10 mouse cellular contexts compared by ENCODE assay signal in genomic region chr2:29731545-29731944, GRCm38 (mm10). TPM values are rescaled to one million over a fixed set of nuclear protein-coding genes. Genes with fewer than 3 reads are reported as not detected.
DNase-seq lines count a peak whose midpoint lies in the region; ATAC-seq lines count a peak whose summit lies in the region.
"Had no signal": no experiment of that assay in that cellular context is flagged by ENCODE, and none has a peak within 500 bp of the region (broad histone marks: within the 10 kb centered on the region; RNA-seq: fewer than 3 reads in every experiment).

No protein-coding gene starts in this region.

- H3K9ac ChIP-seq in intestine, embryonic 16.5 days (ENCODE audit: low read depth, low read length): no peak overlapping the region

- H3K27ac ChIP-seq in intestine, embryonic 16.5 days (ENCODE audit: low read length): no peak overlapping the region

- no peak for ATAC-seq in CD4-positive, CD25-positive, alpha-beta regulatory T cell, adult 4 months
- peak; percentile 51; the same call in 1 of the 2 replicates for ATAC-seq in intestine, embryonic 16.5 days
- peak; percentile 96 for ATAC-seq in megakaryocyte, adult 5-6 weeks (ENCODE audit: poor library complexity, severe bottlenecking)

- H3K4me2 ChIP-seq in intestine, embryonic 16.5 days (ENCODE audit: low read depth, low read length): no peak overlapping the region

- peak; percentile 60 for DNase-seq in CD4-positive, CD25-positive, alpha-beta regulatory T cell, adult 2 months (ENCODE audit: low read depth, low spot score)
- DNase-seq in 416B (ENCODE audit: low read depth): peak; percentile 75
- peak; percentile 15 for DNase-seq in c-Kit-positive CD71-positive TER-119-positive erythroid progenitor cells, embryonic 14.5 days (ENCODE audit: low spot score)
- DNase-seq in right cerebral cortex, postnatal 10 days (ENCODE audit: low spot score in 2 of 2): no peak
- DNase-seq in layer of hippocampus, postnatal 36 days: no peak

- H3K4me1 ChIP-seq in intestine, embryonic 16.5 days (ENCODE audit: control insufficient read depth, insufficient read depth, low read length): no peaks in the 10 kb centered on the region

- peaks cover 16% of the 10 kb centered on the region for H3K36me3 ChIP-seq in intestine, embryonic 16.5 days (ENCODE audit: control insufficient read depth, insufficient read depth, low read length)

- WGBS in intestine, embryonic 16.5 days: 63% methylated on average over 3 of the region's 3 CpGs

- H3K9me3 ChIP-seq in intestine, embryonic 16.5 days (ENCODE audit: control insufficient read depth, low read length): no peaks in the 10 kb centered on the region

- no peaks in the 10 kb centered on the region for H3K27me3 ChIP-seq in intestine, embryonic 16.5 days (replicated peaks; ENCODE audit: control insufficient read depth, insufficient read depth, low read length)

- H3K4me3 ChIP-seq in intestine, embryonic 16.5 days (ENCODE audit: low read length): no peak overlapping the region

RNA-seq across cellular contexts. Expression of gene Gm13420, which starts 19.9 kb away (rescaled TPM):
- polyA plus RNA-seq in CD4-positive, CD25-positive, alpha-beta regulatory T cell, adult 4 months (2017; shearing (Covaris generic)): under 1 TPM in 1 of 2 experiments, not detected in 1; 0.30 TPM
- 0.56 and 0.70 TPM in 2 replicates for polyA plus RNA-seq in intestine, embryonic 16.5 days (2015; fragmentation: Nextera tagmentation; extraction: Ambion mirVana)
- total RNA-seq in megakaryocyte, adult 5-6 weeks (2015): not detected in 2 replicates
- not detected in 2 replicates for total RNA-seq in megakaryocyte, adult 5-6 weeks (2017)
- under 1 TPM; 0.58 to 0.75 TPM for total RNA-seq in layer of hippocampus, postnatal 36 days (2021)
- polyA plus RNA-seq: heart, embryonic 14.5 days had no signal

RNA-seq across cellular contexts. Expression of gene Gm13547, which starts 27.6 kb away (rescaled TPM):
- polyA plus RNA-seq in CD4-positive, CD25-positive, alpha-beta regulatory T cell, adult 4 months (2017; shearing (Covaris generic)): not detected
- 0.66 TPM in 1 of 2 replicates, not detected in the other for polyA plus RNA-seq in intestine, embryonic 16.5 days (2015; fragmentation: Nextera tagmentation; extraction: Ambion mirVana)
- 0.39 TPM in 1 of 2 replicates, not detected in the other for total RNA-seq in megakaryocyte, adult 5-6 weeks (2015)
- not detected in 2 replicates for total RNA-seq in megakaryocyte, adult 5-6 weeks (2017)
- total RNA-seq in layer of hippocampus, postnatal 36 days (2021): not detected
- polyA plus RNA-seq: heart, embryonic 14.5 days; neural tube, embryonic 14.5 days had no signal

RNA-seq across cellular contexts. Expression of gene Coq4, which starts 55.7 kb away (rescaled TPM):
- 10 to 100 TPM in 1 of 2 experiments, 1 to 10 TPM in 1; 5.0 to 11.6 TPM for polyA plus RNA-seq in CD4-positive, CD25-positive, alpha-beta regulatory T cell, adult 4 months (2017; shearing (Covaris generic))
- polyA plus RNA-seq in intestine, embryonic 16.5 days (2015; fragmentation: Nextera tagmentation; extraction: Ambion mirVana): 60.0 and 64.5 TPM in 2 replicates
- total RNA-seq in megakaryocyte, adult 5-6 weeks (2015): 3.5 and 4.6 TPM in 2 replicates
- total RNA-seq in megakaryocyte, adult 5-6 weeks (2017): 1.5 and 2.9 TPM in 2 replicates
- total RNA-seq in layer of hippocampus, postnatal 36 days (2021): 10 to 100 TPM; 23.3 to 28.9 TPM

RNA-seq across cellular contexts. Expression of gene Trub2, which starts 56.8 kb away (rescaled TPM):
- 10 to 100 TPM; 20.3 to 34.2 TPM for polyA plus RNA-seq in CD4-positive, CD25-positive, alpha-beta regulatory T cell, adult 4 months (2017; shearing (Covaris generic))
- 37.5 and 38.0 TPM in 2 replicates for polyA plus RNA-seq in intestine, embryonic 16.5 days (2015; fragmentation: Nextera tagmentation; extraction: Ambion mirVana)
- total RNA-seq in megakaryocyte, adult 5-6 weeks (2015): 13.7 and 16.1 TPM in 2 replicates
- total RNA-seq in megakaryocyte, adult 5-6 weeks (2017): 21.3 and 33.2 TPM in 2 replicates
- 10 to 100 TPM; 39.9 to 46.6 TPM for total RNA-seq in layer of hippocampus, postnatal 36 days (2021)

Comparison
In these comparisons a context has a peak if more than half of its experiments do, and no peak if none do; other contexts are left out.
1. DNase-seq: peak in CD4-positive, CD25-positive, alpha-beta regulatory T cell, adult 2 months (single experiment), 416B (single experiment) and c-Kit-positive CD71-positive TER-119-positive erythroid progenitor cells, embryonic 14.5 days (single experiment); none in right cerebral cortex, postnatal 10 days (0 of 2) and layer of hippocampus, postnatal 36 days (0 of 2).
2. RNA of gene Coq4, which starts 55.7 kb away (total RNA-seq): 23.3 to 28.9 TPM in layer of hippocampus, postnatal 36 days; 1.5 to 4.6 TPM in megakaryocyte, adult 5-6 weeks; every median in the first group is over 4 times any median in the second.